Mouse (Mus musculus): ENCODE results near the gene Ddx23.

The Ddx23 gene

DNA sequence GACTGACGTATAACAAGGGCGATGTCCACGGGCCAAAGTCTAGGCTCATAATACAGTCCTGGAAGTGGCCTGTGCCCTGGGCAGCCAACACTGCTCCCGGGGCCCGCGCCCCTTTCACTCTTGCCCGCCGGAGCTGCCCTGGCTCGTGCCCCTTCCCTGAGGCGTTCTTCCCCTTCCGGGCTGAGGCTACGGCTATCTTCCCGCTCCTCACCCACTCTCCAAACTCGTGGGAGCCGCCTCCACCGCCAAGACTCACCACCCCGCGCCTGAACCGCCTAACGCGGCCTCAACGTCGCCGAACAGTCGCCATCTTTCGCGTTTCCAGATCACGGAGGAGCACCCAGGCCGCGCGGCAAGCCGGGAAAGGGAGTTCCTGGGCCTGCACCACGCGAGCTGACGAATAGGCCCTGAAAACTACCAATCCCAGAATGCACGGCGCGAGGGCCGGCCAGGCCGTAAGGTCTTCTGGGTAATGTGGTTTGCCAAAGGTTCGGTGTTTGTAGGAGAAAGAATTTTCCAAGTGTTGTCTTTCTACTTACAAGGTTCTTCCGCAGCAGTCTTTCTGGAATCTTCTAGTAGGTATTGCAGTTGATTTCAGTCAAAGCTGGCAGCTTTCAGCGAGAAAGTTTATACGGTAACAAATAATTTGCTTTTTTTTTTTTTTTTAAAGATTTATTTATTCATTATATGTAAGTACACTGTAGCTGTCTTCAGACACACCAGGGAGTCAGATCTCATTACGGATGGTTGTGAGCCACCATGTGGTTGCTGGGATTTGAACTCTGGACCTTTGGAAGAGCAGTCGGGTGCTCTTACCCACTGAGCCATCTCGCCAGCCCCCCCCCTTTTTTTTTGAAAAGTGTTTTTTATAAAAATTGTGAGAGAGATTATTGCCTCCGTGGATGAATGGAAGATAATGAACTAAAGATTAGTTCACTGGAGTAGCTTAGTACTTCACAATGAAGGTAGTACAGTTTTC is at the start of gene Ddx23:
TSS of gene Ddx23 (minus strand) at position 328 of the 979 bp plus-strand sequence.
- DNase-seq (ENCODE audit: low read depth, low spot score), result peak; percentile 95

DNA sequence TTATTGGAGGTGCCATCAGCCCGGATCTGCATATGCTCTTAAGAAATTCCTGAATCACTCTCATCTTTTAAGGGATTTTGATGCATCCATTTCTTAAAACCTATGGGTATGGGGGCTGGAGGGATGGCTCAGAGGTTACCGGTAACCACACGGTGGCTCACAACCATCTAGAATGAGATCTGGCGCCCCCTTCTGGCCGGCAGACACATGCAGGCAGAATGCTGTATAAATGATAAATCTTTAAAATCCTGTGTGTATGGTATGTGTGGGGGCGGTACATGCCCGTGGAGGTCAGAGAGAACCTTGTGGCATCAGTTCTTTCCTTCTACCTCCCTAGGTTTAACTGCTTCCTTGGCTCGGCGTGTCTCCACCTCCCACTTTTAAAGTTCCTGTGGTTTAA is 47.7 kb upstream of the Ddx23 start:
- DNase-seq (ENCODE audit: low read depth, low spot score), result peak; percentile 74

DNA sequence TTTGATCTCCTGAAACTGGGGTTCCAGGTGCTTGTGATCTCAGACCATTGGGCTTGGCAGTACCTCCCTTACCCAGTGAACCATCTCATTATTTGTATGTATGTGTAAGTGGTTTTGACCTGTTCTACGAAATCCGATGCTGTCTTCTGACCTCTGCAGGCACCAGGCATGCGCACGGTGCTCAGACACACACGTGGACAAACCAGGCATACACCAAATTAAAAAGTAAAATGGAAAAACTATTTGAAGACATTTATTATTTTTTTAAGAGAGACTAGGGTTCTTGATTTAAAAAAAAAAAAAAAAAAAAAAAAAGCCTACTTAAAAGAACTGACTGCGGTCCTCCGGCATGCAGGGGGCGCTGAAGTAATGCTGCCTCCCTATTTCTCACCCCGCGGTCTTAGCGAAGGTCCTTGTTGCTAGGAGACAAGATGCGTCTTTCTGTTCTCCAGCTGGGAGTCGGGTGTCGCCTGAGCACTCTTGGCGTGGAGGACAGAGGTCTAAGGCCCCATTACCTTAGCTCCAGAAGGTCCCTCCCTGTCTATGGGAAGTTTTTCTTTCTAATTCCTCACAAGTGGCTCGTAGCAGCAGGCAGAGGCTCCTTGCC is 45.2 kb upstream of the Ddx23 start, which contains the start of gene Ccdc65:
TSS of gene Ccdc65 (plus strand) at position 442 of the 607 bp plus-strand sequence.
- peak; percentile 91 for DNase-seq (ENCODE audit: low read depth, low spot score)

DNA sequence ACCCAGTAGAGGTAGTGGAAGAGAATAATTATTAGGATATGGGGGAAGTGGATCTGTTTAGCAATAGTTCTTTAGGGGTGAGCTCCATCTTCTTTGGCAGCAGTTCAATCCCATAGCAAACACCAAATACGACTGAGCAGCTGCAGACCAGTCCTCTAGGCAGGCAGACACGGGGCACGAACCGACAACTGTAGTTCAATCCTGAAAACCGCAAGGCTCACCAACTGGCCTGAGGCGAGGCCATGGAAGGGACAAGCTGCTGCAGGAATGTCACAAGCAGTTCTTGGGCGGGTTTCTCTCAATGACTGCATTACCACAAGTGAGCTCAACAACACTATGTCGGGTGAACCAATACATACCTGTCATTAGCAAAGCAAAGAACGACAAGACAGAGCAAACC is 41.6 kb upstream of the Ddx23 start:
- no peak for DNase-seq (ENCODE audit: low read depth, low spot score)

DNA sequence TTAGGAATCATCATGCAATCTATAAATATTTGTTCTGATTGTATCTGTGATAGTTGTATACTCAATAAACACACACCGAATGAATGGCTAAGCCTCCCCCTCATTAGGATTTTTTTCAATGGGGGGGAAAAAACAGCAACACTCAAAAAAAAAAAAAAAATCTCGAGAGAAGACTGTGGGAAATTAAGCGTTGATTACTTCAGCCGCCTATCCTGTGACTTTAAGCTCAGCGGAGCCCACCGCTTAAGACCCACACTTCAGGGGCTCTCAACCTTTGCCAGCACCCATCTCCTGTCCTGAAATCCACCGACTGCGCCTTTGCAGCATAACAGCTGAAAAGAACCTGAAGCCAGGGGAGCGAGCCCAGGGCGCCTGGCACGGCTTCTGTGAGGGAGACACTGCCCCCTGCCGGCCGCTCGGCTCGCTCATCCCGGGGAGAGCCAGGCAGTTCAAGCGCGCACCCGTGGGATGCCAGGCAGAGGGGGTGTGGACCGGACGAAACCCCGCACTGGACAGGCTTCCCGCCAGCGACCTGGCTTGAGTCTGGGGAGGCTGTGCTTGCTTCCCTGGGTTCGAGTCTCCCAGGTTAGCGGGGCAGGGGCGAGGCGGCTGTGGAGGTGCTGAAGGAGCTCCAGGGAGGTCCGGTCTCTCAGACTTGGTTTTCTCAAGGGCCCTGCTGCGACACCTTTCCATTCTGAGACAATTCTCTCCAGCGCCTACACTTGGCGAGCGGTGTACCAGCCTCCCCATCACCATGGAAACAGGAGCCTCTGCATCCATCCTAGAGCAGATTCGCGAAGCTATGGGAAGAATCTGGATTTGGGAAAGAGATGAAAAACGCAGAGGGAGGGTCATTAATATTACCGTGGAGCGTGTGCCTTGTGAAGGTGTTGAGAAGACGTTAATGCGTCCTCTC is 36.8 kb upstream of the Ddx23 start:
- peak; percentile 86 for DNase-seq (ENCODE audit: low read depth, low spot score)

DNA sequence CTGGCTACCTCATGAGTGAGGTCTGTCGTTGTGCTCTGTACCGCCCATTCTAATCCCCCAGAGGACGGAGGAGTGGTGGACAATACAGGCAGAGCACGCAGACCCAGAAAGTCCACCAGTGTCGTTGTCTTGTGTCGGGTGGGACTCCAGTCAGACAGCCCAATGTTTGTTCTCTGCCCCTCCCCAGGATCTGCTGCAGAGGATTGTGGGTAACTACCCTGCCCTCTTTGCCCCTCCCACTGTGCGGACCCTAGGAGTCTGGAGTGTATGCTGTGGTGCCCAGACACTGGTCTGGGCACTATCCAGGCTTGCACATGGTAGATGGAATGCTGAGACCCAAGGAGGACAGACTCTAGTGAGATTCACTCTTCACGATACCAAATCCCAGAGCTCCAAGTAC is 33.5 kb upstream of the Ddx23 start:
- no peak for DNase-seq (ENCODE audit: low read depth, low spot score)

DNA sequence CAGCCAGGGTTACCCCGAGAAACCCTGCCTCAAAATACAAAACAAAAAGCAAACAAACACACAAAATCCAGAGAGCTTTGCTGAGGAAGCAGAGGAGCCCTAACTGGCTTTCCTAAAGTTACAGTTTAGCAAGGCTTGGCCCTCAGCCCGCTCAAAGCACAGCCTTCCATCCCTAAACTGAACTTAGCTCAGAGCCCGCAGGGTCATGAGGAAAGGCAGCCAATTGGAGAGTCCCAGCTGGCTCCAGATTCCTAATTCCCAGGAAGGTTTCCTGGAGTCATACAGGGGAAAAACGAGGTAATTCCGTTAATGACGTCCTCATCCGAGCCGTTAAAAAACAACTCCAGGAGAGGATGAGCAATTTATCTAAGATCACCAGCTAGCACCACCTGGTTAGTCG is 33.0 kb upstream of the Ddx23 start:
- no peak for DNase-seq (ENCODE audit: low read depth, low spot score)

DNA sequence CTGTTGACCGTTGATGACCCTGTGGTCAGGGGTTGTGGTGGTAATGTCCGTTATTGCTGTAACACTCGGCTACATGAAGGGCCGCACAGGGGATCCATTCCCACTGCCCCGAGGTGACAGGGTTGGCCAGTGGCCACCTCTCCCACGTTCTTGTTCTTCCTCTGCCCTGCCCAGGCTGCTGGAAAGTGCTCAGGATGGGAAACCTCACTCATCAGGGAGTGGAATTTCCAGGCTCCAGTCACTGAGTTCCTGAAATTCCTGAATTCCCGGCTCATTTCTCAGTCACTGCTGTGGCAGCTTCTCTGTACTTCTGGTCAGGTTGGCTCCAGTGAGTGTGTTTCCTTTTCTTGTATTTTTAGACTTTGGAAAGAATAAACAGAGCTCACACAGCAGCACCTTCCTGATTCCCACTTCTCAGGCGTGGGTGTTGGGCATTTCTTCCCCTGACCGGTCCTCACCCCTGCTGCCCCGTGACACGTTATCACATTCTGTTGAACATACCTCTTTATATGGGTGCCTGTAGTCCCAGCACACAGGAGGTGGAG is 29.5 kb upstream of the Ddx23 start:
- peak; percentile 63 for DNase-seq (ENCODE audit: low read depth, low spot score)

DNA sequence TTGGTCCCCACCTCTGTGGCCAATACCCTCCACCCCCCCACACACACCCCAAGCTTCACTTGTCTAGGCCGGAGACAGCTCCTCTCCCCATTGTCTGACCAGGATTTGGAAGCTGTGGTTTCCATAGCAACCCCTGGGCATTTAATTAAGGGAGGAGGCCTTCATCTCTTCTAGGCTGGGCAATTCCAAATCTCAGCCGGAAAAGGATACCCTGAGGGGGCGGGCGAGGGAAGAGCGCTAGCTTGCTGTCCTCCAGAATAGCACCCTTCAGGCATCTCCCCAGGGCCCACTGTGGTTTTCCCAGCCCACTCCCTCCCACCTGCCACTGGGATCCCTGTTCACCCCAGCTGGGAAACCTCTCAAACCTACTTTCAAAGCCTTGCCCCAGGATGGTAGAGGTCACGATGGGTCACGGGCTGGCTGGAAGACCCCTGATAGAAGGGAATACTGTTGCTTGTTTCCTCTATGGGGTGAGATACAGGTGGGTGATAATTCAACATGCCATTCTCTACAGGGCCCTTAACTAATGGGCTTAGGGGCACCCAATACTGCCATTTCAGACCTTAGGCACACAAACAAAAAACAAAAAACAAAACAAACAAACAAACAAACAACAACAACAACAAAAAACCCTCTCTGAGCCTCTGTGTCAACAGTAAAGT is 28.9 kb upstream of the Ddx23 start:
- DNase-seq (ENCODE audit: low read depth, low spot score), result peak; percentile 69

DNA sequence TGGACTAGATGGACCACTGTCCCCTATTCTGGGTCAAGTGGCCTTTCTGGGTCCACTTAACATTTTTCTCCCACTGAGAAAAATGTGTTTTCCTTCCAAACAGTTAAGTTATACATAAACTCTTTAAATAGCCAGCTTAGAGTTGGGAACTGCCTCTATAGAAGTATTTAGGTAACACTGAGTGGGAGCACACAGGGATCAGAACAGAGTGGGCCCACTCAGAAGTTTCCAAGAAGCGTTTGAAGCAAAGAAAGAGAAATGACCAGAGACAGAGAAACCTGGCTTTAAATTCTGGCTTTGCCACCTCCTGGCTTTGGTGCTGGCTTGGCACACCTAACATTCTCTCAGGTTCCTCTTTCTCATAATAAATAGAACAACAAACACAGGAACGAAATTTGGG is 27.0 kb upstream of the Ddx23 start:
- no peak for DNase-seq (ENCODE audit: low read depth, low spot score)

DNA sequence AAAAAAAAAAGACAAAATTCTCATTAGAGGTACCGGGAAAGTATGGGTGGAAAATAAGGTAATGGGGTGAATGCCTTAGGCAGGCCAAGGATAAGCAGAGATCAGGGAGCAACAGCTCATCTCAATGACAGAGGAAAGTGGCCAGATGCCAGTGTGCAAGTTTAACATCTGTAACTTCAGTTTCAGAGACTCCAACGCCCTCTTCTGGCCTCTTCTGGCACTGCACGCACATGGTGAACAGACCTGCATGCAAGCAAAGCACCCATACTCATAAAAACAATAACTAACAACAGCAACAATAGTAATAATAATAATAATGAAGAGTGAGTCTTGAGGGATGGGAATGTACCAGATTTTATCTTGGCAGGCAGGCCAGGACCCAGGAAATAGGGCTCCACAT is 23.2 kb upstream of the Ddx23 start:
- no peak for DNase-seq (ENCODE audit: low read depth, low spot score)

DNA sequence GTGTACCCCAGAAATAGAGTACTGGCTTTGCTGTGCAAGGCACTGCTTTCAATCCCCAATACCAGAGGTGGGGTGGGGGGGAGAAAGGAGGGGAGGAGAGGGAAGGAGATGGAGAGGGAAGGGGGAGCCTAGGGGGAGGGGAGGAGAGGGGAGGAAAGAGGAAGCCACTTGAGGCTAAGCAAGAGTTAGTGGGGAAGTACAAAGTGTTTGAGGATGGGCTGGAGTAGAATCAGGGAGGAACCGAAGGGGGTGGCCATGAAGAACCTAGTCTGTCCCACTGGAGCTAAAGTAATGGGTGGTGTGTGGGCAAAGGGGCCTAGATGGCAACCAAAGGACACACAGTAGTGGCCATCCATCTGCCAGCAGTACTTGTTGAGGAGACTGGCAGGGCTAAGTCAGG is 21.1 kb upstream of the Ddx23 start:
- DNase-seq (ENCODE audit: low read depth, low spot score), result no peak

DNA sequence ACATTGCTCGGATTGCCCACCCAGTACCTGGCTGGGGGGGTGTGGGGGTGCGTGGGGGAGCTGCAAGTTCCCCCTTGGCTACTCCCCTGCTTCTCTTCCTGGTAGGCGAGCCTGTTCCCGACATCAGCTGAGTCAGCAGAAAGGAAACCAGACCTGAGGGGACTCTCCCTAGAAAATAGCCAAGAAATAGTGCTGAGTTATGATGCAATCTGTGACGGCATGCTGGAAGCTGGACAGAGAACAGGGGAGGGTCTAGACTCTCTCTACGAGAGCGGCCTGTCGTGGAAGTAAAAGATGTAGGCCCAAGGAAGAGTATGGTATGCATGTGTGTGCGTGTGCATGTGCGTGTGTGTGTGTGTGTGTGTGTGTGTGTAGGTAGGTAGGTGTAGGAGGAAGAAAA is 20.5 kb upstream of the Ddx23 start:
- DNase-seq (ENCODE audit: low read depth, low spot score), result no peak

DNA sequence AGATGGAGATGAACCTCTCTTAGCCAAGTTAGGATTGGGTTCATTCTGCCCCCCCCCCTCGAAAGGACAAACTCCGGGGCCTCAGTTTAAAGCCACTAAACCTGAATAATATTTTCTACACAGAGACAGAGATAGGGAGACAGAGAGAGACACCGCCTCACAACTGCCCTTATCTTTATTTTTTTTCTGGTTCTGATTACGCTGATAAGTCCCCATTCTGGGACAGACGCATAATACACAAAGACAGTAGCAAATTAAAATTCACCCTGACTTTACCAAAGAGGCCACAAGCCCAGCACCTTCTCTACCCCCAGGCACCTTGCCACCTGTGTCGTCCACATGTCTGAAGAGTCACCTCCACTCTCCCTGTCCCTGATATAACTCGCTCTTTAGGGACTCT is 18.9 kb upstream of the Ddx23 start:
- DNase-seq (ENCODE audit: low read depth, low spot score), result no peak

DNA sequence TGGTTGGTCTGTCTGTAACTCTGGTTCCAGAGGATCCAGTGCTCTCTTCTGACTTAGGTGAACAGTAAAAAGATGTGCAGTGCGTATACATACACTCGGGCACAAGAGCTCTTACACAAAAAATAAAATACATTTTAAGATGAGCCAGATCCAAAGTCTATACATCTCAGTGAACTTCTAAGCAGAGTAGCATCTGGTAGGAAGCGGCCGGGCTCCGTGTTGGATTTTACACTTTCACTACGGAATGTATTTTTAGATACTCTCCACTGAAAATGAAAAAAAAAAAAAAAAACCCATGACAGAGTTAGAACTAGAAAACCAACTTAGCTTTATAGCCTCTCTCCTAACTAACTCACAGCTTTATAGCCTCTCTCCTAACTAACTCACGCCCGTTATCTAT is 18.0 kb upstream of the Ddx23 start:
- DNase-seq (ENCODE audit: low read depth, low spot score), result no peak

DNA sequence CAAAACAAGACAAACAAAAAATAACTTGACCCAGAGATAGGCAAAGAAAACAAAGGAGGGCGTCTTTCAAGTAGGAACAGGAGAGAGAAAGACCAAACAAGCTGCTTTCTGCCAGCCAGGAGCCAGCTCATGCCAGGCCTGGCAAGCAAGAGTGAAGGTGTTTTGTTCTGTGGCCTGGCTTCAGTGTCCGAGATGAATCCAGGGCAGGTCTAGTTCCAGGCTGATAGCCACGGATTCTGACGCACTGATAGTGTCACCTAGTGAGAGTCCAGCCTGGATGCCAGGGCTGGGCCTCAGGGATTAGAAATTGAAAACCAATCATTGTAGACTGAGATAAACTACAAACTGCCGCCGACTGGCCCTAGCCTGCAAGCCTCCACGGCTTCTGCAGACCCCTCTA is 15.3 kb upstream of the Ddx23 start:
- DNase-seq (ENCODE audit: low read depth, low spot score), result no peak

DNA sequence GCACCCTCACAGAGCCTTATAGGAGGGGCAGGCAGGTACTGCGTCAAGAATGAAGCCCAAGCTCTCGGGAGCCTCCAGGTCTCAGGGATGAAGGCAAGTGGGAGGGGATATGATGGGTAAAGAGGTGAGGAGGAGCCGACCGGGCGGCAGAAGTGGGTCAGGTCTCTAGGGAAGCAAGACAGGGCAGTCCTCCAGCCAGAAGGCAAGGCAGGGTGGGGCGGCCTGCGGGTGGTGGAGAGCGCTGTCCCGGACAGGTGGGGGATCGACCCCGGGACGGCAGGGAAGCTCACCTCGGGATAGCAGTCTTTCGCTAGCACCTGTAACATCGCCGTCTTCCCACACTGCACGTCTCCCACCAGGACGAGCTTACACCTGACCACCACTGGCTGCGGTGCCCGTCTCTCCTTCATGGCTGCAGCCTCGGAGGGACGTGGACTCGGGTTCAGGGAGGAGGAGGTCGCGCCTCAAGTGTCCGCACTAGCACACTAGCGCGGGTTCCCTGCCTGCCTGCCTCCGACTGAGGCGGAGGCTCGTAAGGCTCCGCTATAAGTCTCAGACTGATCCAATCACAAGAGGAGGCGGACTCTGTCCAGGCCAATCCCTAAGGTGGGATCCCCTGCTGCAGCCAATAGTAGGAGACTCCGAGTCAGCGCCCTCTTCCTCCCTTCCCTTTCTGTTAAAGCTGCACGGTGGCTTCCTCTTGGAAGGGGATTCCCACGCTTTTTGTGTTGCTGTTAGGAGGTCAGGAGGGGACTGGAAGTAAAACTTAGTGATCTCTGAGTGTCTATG is 14.4 kb upstream of the Ddx23 start, which contains the start of gene Rnd1:
TSS of gene Rnd1 (minus strand) at position 522 of the 789 bp plus-strand sequence.
- DNase-seq (ENCODE audit: low read depth, low spot score), result peak; percentile 93

DNA sequence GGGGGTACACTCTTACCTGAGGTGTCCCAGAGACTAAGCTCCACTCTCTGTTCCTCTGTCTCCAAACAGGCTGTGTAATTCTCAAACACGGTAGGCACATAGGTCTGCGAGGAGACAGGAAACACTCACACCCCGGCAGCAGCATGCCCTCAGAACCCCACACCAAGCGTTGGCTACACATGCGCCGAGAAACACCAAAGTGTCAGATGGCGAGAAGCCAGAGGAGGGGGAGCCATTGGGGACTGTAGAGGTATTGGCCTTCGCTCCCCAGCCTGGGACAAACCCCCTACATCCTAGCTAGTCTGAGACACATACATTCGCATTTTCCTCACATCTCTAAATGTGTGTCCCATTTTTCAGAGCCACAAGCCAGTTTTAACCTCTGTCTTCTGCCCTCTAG is 13.8 kb upstream of the Ddx23 start:
- no peak for DNase-seq (ENCODE audit: low read depth, low spot score)

DNA sequence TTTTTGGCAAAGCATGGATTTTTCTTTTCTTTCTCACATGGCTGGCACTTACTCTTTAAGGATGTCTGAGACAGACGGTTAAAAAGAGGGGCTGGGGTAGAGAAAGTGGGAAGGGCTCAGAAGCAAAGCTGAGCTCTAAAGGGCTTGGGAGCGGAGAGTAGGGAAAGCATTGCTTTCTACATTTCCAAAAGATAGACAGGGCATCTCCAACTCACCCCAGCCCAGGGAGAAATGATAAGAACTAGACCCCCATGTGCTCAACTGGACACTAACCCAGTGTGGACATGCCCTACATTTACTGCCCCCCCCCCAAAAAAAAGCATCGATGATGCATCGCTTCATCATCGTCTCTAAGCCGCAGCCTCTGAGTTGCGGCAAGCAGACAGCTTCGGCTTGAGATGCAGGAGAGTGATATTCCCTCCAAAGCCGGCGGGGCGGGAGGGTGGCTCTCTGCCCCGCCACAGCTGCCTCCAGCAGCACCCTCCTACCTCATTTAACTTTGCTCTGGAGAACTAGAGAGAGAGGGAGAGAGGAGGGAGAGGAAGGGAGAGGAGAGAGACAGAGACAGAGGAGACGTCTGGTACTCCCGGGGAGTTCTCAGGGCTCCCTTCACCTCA is 13.0 kb upstream of the Ddx23 start:
- DNase-seq (ENCODE audit: low read depth, low spot score), result no peak
